Mouse (Mus musculus): ENCODE data around the gene Chek2. TPM values are rescaled to one million over a fixed set of nuclear protein-coding genes. Genes with fewer than 3 reads are reported as not detected.
"Not testable (repeated sequence)": the region's sequence is repeated elsewhere in the genome, so short reads cannot be mapped to it uniquely, and the experiment has no call there.

Chek2 gene
- 1 to 10 TPM; 3.4 to 3.6 TPM for total RNA-seq (2021)
- 2.6 and 3.7 TPM in 2 replicates for polyA plus RNA-seq (2012; rRNA removed)
- long read RNA-seq, partial matches to known transcripts: 0 of 1 reads
- long read RNA-seq, other reads (novel, unspliced or antisense): 0 of 1 reads

DNA sequence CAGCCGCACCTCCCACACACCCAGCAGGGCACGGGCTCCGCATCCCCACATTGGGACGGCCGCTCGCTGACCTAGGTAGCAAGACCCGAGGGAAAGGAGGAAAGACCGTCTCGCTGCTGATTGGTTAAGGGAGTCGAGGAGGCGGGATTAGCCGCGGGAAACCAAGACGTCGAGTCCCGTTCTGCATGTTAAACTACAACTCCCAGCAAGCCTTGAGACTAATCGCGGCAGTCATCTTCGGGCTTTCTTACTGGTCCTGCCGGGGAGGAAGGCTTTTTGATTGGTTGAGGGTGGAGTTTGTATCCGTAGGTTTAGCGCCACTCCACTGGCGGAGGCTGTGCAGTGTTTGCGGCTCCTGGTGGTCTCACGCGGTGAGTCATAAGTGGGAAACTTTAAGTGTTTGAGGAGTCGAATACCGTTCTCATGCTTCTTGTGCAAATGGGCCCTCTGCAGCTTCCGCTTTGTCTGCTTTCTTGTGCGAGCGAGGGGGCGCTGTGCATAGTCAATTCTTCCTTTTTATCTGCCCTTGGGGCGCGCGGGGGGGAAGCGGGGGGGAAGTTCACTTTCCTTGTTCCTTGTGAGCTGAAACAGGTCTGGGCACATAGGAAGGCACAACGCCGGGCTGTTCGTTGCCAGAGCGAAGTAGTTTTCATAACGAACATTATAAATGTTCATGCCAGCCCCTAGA is at the start of gene Chek2, which contains the start of gene Hscb:
Chek2 (plus strand) TSS at position 302 of the 688 bp plus-strand sequence.
Hscb (minus strand) TSS at position 100 of the 688 bp plus-strand sequence.
- DNase-seq: peak; percentile 98

DNA sequence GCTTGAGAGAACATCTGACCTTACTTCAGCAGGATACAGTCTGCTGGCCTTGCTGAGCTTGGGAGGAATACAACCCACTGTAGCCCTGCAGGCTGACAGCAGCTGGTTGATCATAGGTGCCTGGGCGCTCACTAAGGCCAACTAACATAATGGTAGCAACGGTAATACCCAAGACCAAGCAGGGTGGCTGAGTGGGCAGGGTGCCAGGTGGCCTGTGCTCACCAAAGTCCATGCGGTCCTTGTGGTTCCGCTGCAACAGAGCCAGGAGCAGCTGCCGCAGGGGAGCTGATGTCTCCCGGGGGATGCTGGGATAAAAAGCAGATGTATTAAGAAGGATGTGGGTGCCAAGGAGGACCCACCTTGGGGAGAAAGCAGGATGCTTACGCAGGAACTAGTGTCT is 45.4 kb upstream of the Chek2 start:
- DNase-seq: no peak

- DNase-seq: peak; percentile 61
These were observed 42.1 kb upstream of the Chek2 start for GRCm38 (mm10) chr5:110797696-110798095.

GRCm38 (mm10) chr5:110801036-110801624 is 38.6 kb upstream of the Chek2 start:
- no peak for DNase-seq

- no peak for DNase-seq
These were observed 37.6 kb upstream of the Chek2 start for GRCm38 (mm10) chr5:110802186-110802585.

DNA sequence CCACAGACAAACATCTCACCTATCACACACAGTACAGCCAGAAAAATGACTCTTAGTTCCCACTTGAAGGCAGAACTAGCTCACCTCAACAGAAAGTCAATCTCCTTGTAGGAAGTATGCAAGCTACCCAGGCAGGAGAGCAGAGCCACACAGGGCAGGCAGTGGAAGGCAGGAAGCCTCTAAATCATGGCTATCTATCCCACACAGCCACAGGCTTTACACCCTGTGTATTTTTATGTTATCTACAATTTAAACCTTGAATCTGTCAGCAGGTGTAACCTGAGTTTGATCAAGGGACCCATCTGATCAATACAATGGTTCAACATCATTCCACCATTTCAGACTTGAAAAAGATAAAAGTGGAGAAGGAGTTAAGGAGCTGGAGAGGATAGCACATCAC is 37.0 kb upstream of the Chek2 start:
- no peak for DNase-seq

DNA sequence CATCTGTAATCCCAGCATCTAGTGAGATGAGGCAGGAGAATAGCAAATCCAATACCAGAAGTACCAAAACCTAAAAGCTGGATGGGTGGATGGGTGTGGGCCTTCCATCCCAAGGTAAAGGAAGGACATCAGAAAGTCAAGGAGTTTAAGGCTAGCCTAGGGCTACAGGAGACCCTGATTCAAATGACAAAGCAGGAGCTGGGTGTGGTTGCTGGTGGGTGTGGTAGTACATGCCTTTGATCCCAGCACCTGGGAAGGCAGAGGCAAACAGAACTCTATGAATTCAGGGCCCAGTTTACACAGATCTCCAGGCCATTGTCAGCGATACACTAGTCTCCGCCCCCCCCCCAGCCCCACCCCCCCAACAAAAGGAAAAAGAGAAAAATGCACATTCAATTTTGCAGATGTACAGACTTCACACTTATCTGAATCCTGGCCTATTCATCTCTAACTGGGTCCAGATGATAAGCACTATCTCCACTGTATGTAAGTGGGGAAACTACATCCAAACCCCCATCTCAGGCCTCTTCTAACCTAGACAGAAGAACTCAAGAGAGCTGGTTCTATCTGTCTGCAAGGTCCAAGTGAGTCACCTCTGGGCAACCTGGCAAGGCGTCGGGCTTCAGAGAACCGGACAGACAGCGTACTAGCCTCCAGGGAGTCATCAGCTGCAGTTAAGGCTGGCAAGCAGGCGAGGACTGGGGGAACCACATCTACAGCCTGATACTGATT is 35.6 kb upstream of the Chek2 start:
- no peak for DNase-seq

GRCm38 (mm10) chr5:110806154-110806553 is 33.6 kb upstream of the Chek2 start:
- no peak for DNase-seq

DNA sequence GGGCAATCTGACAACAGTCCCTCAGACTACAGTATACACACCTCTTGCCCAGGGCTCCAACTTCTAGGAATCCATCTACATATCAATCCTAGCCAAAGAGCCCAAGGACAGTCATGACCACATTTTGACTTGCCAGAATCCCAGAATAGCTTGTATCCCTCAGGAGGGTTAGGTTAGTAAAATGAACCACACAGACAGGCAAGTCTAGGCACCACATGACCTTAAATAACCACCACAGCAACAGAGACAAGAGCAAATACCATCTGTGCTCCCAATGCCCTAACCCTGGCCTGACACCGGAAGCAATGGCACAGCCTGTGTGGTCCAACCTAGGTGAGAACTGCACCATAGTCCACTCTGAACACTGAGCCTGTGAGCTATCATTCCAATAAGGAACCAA is 33.1 kb upstream of the Chek2 start:
- no peak for DNase-seq

- no peak for DNase-seq
These were observed 32.3 kb upstream of the Chek2 start for GRCm38 (mm10) chr5:110807453-110807852.

- peak; percentile 94 for DNase-seq
These were observed 31.6 kb upstream of the Chek2 start for GRCm38 (mm10) chr5:110808061-110808631.

DNA sequence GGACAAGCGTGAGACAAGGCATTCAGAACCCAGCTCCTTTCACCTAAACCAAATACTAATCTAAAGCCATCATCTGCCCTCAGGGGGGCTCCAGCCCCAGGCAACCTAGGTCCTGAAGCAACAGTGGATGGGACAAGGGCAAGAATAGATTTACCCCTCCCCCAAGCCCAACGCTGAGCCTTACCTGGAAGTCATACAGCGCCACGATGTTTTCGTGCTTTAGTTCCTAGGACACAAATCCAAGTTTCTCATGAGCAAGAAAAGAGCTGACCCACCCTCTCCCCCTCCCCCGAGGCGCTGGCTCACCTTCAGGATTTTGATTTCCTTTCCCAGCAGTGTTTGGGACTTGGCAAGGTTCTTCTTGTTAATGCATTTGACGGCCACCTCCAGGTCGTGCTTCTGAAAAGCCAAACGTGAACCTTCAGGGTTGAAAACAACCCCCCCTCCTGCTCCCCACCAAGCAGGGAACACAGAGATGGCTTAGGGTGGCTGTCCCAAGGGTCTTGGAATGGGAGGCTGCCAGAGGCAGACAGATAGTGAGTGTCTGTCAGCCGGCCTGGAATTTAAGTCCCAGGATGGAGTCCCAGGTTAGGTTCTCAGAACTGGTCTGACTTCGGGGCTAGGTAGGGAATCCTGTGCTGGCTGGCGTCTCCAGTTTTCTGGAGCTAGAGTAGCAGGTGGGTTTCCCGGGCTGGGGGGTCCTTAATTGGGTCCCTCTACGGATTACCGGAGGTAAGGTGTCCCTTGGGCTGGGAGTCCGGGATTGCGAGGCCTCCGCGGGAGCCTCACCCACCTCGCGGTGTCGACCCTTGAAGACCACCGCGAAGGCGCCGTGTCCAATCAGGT is 30.7 kb upstream of the Chek2 start:
- peak; percentile 43 for DNase-seq

DNA sequence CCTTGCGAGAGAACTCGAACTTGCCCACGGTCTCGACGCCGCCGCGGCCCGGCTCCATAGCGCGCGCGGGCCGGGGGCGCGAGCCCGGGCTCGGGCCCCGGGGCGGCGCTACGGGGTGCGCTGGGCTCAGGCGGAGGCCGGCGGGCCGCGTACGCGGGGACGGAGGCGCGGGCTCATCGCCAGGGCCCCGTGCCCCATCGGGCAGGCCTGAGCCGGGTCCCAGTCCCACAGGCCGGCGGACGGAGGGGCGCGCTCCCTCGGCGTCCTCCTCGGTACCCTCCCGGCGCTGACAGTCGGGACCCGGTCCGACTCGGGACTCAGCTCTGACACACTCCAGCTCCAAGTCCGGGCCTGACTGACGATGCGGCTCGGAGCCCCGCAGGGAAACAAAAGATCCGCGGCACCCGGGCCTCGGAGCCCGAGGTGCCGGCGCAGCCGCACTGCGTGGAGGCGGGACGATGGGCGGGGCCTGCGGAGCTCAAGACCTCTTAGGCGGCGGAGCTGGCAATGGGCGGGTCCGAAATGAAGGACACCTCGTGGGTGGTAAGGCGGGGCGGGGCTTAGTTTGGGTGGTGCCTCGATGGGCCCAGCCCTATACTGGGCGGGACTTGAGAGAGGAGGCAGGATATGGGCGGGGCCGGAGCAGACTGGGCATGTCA is 30.0 kb upstream of the Chek2 start, which contains the start of gene Ulk1:
Ulk1 (minus strand) TSS at position 431 of the 659 bp plus-strand sequence.
- DNase-seq: peak; percentile 100

DNA sequence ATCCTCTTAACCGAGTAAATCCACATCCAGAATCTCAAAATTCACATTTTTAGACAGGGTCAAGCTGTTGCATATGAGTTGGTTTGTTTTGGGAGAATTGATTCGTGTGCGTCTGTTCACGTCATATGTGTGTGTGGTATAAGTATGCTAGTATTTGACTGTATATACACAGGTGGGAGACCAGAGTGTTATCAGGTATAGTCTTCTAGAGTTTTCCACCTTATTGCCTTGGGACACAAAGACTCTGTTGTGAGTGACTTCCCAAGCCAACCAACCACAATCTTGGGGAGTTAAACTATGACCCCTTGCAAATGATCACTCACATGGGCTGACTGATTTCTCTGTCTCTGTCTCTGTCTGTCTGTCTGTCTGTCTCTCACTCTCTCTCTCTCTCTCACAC is 15.4 kb upstream of the Chek2 start:
- no peak for DNase-seq

GRCm38 (mm10) chr5:110826781-110827495 is 12.8 kb upstream of the Chek2 start:
- DNase-seq: no peak

DNA sequence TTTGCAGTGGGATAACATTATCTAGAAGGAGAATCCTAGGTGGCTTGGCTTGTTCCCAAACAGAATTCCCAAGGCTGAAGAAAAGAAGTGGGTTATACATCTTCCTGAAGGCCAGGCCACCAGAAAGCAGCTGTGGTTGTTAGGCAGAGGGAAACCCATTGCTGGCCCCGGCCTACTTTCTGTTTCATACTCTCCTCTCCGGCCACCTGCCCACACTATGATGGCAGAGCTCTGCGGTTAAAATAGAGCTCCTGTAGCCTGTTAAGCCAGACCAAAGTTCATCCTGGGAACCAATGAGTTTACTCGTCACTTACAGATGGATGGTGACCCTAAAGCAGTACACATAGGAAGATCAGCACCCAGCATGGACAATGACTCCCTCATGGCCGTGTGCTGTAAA is 12.2 kb upstream of the Chek2 start:
- no peak for DNase-seq

DNA sequence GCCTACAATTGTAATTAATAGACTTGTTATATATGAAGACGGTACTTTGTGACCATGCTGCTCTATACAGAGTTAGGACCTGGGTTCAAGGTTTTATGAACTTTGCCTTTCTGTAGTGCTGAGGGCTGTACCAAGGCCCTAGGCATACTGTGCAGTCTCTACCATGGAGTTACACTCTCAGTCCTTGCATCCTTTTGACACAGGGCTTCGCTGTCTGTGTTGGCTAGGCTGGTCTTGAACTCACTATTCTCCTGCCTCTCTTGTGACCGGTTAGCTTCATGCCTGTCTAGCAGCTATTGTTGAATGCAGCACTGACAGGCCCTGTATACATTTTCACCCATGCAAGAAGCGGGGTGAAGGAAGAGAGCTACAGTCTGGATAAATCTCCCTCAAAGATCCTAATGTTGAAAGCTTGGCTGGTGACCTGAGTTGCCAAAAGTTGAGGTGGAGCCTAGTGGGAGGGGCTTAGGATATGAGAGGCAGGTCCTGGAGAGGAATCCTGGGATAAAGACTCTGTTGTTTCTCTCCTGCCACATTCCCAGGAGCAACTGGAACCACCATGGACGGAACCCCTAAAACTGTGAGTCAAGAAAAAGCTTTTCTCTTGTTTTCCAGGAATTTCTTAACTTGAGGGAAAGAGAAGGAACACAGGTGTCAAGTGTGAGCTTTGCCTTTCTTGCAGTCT is 8.6 kb upstream of the Chek2 start:
- DNase-seq: no peak

DNA sequence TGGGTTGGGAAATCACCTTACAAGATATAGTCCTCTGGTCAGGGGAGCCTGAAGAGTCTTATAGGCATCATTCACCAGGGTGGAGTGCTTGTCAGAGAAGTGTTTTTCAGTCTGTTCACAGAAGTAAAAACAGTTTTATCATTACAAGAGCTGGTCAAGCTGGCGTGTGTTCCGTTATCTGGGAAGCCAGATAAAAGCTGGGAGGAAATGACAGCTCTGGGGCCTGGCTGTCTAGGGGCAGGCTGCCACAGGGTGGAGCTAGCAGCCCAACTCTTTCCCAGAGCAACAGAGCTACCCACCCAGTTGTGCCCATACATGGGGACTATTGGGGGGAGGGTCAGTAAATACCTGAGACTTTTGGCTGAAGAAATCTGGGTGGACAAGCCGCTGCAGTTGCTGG is 3.8 kb upstream of the Chek2 start:
- peak; percentile 53 for DNase-seq

GRCm38 (mm10) chr5:110838016-110838415 is 1.8 kb upstream of the Chek2 start:
- not testable (repeated sequence) for DNase-seq
